In the genomic region with DNA sequence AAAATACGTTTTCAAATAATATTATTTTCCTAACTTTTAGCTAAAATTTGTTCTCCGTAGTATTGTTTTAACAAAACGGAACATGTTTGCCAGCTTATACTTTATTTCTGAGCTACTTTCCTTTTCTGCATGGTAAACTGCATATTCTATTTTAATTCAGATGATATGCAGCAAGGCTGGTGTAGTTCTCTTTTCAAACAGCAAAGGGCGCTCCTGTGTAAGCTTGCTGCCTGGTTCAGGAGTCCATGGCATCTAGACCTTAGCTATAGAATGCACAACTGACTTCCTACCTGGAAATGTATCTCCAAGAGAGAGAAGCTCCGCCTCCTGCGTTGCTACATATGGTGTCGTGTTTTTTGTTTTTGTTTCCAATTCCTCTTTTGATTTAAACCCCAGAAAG, we compare ENCODE assay signal across 10 mouse cellular contexts.
A peak's percentile ranks its signal among the peaks of the same experiment; 100 is the strongest.
DNase-seq lines count a peak whose midpoint lies in the region; ATAC-seq and TF ChIP-seq lines count a peak whose summit lies in the region.
"Had no signal": no experiment of that assay in that cellular context is flagged by ENCODE, and none has a peak within 500 bp of the region (broad histone marks: within the 10 kb centered on the region; RNA-seq: fewer than 3 reads in every experiment).

No protein-coding gene starts in this region.

- ATAC-seq in hindbrain, embryonic 11.5 days (ENCODE audit: low FRiP score), result no peak
- ATAC-seq in hindbrain, embryonic 16.5 days, result no peak

- no peak overlapping the region for H3K4me2 ChIP-seq in hindbrain, embryonic 11.5 days (replicated peaks; ENCODE audit: low read depth, low read length)
- no peak overlapping the region for H3K4me2 ChIP-seq in hindbrain, embryonic 16.5 days (ENCODE audit: low read length)
- H3K4me2 ChIP-seq: heart, embryonic 13.5 days; liver, embryonic 15.5 days had no signal

- peak; percentile 62 for TF ChIP-seq CTCF in cortical plate, adult 2 months (IDR thresholded peaks at IDR 0.05; ENCODE audit: extremely low read depth, insufficient read depth, low read length)
- no peak for TF ChIP-seq CTCF in thymus, adult 2 months (IDR thresholded peaks at IDR 0.05; ENCODE audit: borderline replicate concordance, control insufficient read depth, extremely low read depth, insufficient read depth, low read length, poor library complexity)

- 72% methylated on average over 7 of the region's 7 CpGs for whole genome bisulfite sequencing in hindbrain, embryonic 11.5 days
- 73% methylated on average over 7 of the region's 7 CpGs for WGBS in hindbrain, embryonic 16.5 days
- 69% methylated on average over 7 of the region's 7 CpGs for WGBS in thymus, adult 2 months
- 58% methylated on average over 7 of the region's 7 CpGs for WGBS in heart, embryonic 10.5 days

- no peak overlapping the region for H3K4me3 ChIP-seq in hindbrain, embryonic 11.5 days (ENCODE audit: low read depth, low read length)
- no peak overlapping the region for H3K4me3 ChIP-seq in hindbrain, embryonic 16.5 days (ENCODE audit: low read length)
- no peak overlapping the region for H3K4me3 ChIP-seq in cortical plate, adult 2 months (ENCODE audit: insufficient read depth, low read length)
- no peak overlapping the region for H3K4me3 ChIP-seq in thymus, adult 2 months (ENCODE audit: control insufficient read depth, insufficient read depth, low read length)
- no peak overlapping the region for H3K4me3 ChIP-seq in heart, embryonic 10.5 days
- H3K4me3 ChIP-seq: heart, embryonic 13.5 days; liver, embryonic 15.5 days had no signal

- no peak for TF ChIP-seq POLR2A in cortical plate, adult 2 months (IDR thresholded peaks at IDR 0.05; ENCODE audit: extremely low read depth, insufficient read depth, low read length)
- TF ChIP-seq POLR2A in thymus, adult 2 months (IDR thresholded peaks at IDR 0.05; ENCODE audit: control insufficient read depth, extremely low read depth, insufficient read depth, low read length, poor library complexity), result no peak

- no peak overlapping the region for H3K27ac ChIP-seq in hindbrain, embryonic 11.5 days (ENCODE audit: low read depth, low read length)
- no peak overlapping the region for H3K27ac ChIP-seq in hindbrain, embryonic 16.5 days (ENCODE audit: low read depth, low read length)
- no peak overlapping the region for H3K27ac ChIP-seq in cortical plate, adult 2 months (ENCODE audit: insufficient read depth, low read length)
- H3K27ac ChIP-seq in thymus, adult 2 months (ENCODE audit: control insufficient read depth, insufficient read depth, low read length), result no peak overlapping the region
- H3K27ac ChIP-seq in heart, embryonic 10.5 days, result no peak overlapping the region
- H3K27ac ChIP-seq: heart, embryonic 13.5 days; liver, embryonic 15.5 days had no signal

- no peaks in the 10 kb centered on the region for H3K4me1 ChIP-seq in hindbrain, embryonic 11.5 days (replicated peaks; ENCODE audit: control insufficient read depth, insufficient read depth, low read length)
- H3K4me1 ChIP-seq in hindbrain, embryonic 16.5 days (ENCODE audit: control insufficient read depth, insufficient read depth, low read depth, low read length), result no peaks in the 10 kb centered on the region
- no peaks in the 10 kb centered on the region for H3K4me1 ChIP-seq in cortical plate, adult 2 months (ENCODE audit: control insufficient read depth, insufficient read depth, low read length)
- no peaks in the 10 kb centered on the region for H3K4me1 ChIP-seq in thymus, adult 2 months (replicated peaks; ENCODE audit: control insufficient read depth, insufficient read depth, low read length)
- no peaks in the 10 kb centered on the region for H3K4me1 ChIP-seq in heart, embryonic 10.5 days
- H3K4me1 ChIP-seq: heart, embryonic 13.5 days; liver, embryonic 15.5 days had no signal

- DNase-seq in hindbrain, embryonic 11.5 days (ENCODE audit: low spot score), result peak; percentile 30
- DNase-seq in R1 (ENCODE audit: low read depth, low spot score), result peak; percentile 31
- DNase-seq in left cerebral cortex, postnatal 14 days (ENCODE audit: low spot score in 2 of 2), result peak; percentile 17 to 36
- DNase-seq in thymus, postnatal 25 days, result no peak
- DNase-seq in thymus, adult 2 months, result no peak
- no peak for DNase-seq in heart, embryonic 10.5 days (ENCODE audit: low spot score)

- no peaks in the 10 kb centered on the region for H3K36me3 ChIP-seq in hindbrain, embryonic 11.5 days (ENCODE audit: control insufficient read depth, insufficient read depth, low read length)
- H3K36me3 ChIP-seq in hindbrain, embryonic 16.5 days (ENCODE audit: control insufficient read depth, insufficient read depth, low read length), result no peaks in the 10 kb centered on the region
- no peaks in the 10 kb centered on the region for H3K36me3 ChIP-seq in thymus, adult 2 months (ENCODE audit: control insufficient read depth, insufficient read depth, low read length)
- no peaks in the 10 kb centered on the region for H3K36me3 ChIP-seq in heart, embryonic 10.5 days
- H3K36me3 ChIP-seq: heart, embryonic 13.5 days; liver, embryonic 15.5 days had no signal

- H3K9ac ChIP-seq in hindbrain, embryonic 11.5 days (ENCODE audit: low read depth, low read length), result no peak overlapping the region
- H3K9ac ChIP-seq in hindbrain, embryonic 16.5 days (ENCODE audit: low read depth, low read length), result no peak overlapping the region
- H3K9ac ChIP-seq: heart, embryonic 13.5 days; liver, embryonic 15.5 days had no signal

- no peaks in the 10 kb centered on the region for H3K9me3 ChIP-seq in hindbrain, embryonic 11.5 days (ENCODE audit: control insufficient read depth, low read length)
- no peaks in the 10 kb centered on the region for H3K9me3 ChIP-seq in hindbrain, embryonic 16.5 days (ENCODE audit: control insufficient read depth, low read length)
- no peaks in the 10 kb centered on the region for H3K9me3 ChIP-seq in heart, embryonic 10.5 days
- H3K9me3 ChIP-seq: heart, embryonic 13.5 days; liver, embryonic 15.5 days had no signal

- intact Hi-C loops in left cerebral cortex, postnatal 14 days (cut with DNase I), result no loop called here

- no peaks in the 10 kb centered on the region for H3K27me3 ChIP-seq in hindbrain, embryonic 11.5 days (ENCODE audit: control insufficient read depth, insufficient read depth, low read length)
- H3K27me3 ChIP-seq in hindbrain, embryonic 16.5 days (replicated peaks; ENCODE audit: control insufficient read depth, insufficient read depth, low read length), result no peaks in the 10 kb centered on the region
- no peaks in the 10 kb centered on the region for H3K27me3 ChIP-seq in thymus, adult 2 months (ENCODE audit: control insufficient read depth, insufficient read depth, low read length)
- H3K27me3 ChIP-seq in heart, embryonic 10.5 days (ENCODE audit: insufficient read depth, poor library complexity, severe bottlenecking), result no peaks in the 10 kb centered on the region
- H3K27me3 ChIP-seq: heart, embryonic 13.5 days; liver, embryonic 15.5 days had no signal

Comparison
In these comparisons a context has a peak if more than half of its experiments do, and no peak if none do; other contexts are left out.
1. DNase-seq: peak in hindbrain, embryonic 11.5 days (single experiment), R1 (single experiment) and left cerebral cortex, postnatal 14 days (2 of 2); none in thymus, postnatal 25 days (single experiment), thymus, adult 2 months (single experiment) and heart, embryonic 10.5 days (single experiment).